Mouse (Mus musculus) embryonic facial prominence, embryonic 11.5 days (tissue): Measurements from ENCODE around the gene Diaph3. TPM values are rescaled to one million over a fixed set of nuclear protein-coding genes. Genes with fewer than 3 reads are reported as not detected.
A peak's percentile ranks its signal among the peaks of the same experiment; 100 is the strongest.

Experiments used
- ATAC-seq: fragments of 200-750 bp; cut with Nextera tagmentation; replicated peaks from 2 replicates; pipeline ENCODE4 v1.8.0; 2017; ENCODE audit warnings: low read depth; ENCODE audit not compliant: insufficient number of reproducible peaks, low FRiP score, low TSS enrichment
- DNase-seq: peaks from one replicate; pipeline ENCODE4 v3.0.0-alpha.2; 2015; ENCODE audit warnings: low spot score
- H3K27ac ChIP-seq: fragments of 300-500 bp; sonication (generic); replicated peaks from 2 replicates; pipeline ENCODE4 v1.5.1; 2014; ENCODE audit warnings: mild to moderate bottlenecking, low read depth, low read length, control low read depth
- H3K27me3 ChIP-seq: fragments of 300-500 bp; sonication (generic); 2 replicates; pipeline ENCODE4 v1.6.1; 2014; ENCODE audit warnings: mild to moderate bottlenecking, low read length, moderate library complexity, mixed read lengths; ENCODE audit not compliant: control insufficient read depth, insufficient read depth
- H3K36me3 ChIP-seq: fragments of 300-500 bp; sonication (generic); replicated peaks from 2 replicates; pipeline ENCODE4 v1.6.1; 2014; ENCODE audit warnings: low read depth, mild to moderate bottlenecking, low read length, moderate library complexity, mixed read lengths; ENCODE audit not compliant: control insufficient read depth, insufficient read depth
- H3K4me1 ChIP-seq: fragments of 300-500 bp; sonication (generic); 2 replicates; pipeline ENCODE4 v1.6.1; 2014; ENCODE audit warnings: low read length, mixed read lengths; ENCODE audit not compliant: control insufficient read depth, insufficient read depth
- H3K4me2 ChIP-seq: fragments of 300-500 bp; sonication (generic); 2 replicates; pipeline ENCODE4 v1.6.1; 2014; ENCODE audit warnings: low read depth, mild to moderate bottlenecking, control low read depth, low read length, moderate library complexity
- H3K4me3 ChIP-seq: fragments of 300-500 bp; sonication (generic); 2 replicates; pipeline ENCODE4 v1.5.1; 2014; ENCODE audit warnings: low read depth, low read length, control low read depth
- H3K9ac ChIP-seq: fragments of 300-500 bp; sonication (generic); replicated peaks from 2 replicates; pipeline ENCODE4 v1.6.1; 2014; ENCODE audit warnings: mild to moderate bottlenecking, control low read depth, low read length
- H3K9me3 ChIP-seq: fragments of 300-500 bp; sonication (generic); replicated peaks from 2 replicates; pipeline ENCODE4 v1.6.1; 2016; ENCODE audit warnings: mild to moderate bottlenecking, low read length, inconsistent platforms, mixed read lengths; ENCODE audit not compliant: control insufficient read depth
- WGBS: fragments of 180-500 bp; shearing (Covaris S2); extraction: QIAGEN DNeasy Blood & Tissue Kit; methylation state at CpG from one replicate; pipeline ENCODE4 v1.1.7; 2014; 5-methylcytosine and 5-hydroxymethylcytosine counted together
- polyA plus RNA-seq: library from polyadenylated mRNA; unstranded; fragments of >200 nt; fragmentation: Nextera tagmentation; extraction: Ambion mirVana; gene quantifications from 2 replicates; pipeline ENCODE4 v1.2.1, GENCODE M21; 2014

The Diaph3 gene
- polyA plus RNA-seq, 1 experiment from 2014 or later: 10.5 TPM

- DNase-seq: no peak
- Histone ChIP-seq H3K27me3 (no peaks in the 10 kb centered on the region), H3K4me3 (no peak overlapping the region), H3K36me3 (no peaks in the 10 kb centered on the region), H3K4me2 (no peak overlapping the region), H3K4me1 (no peaks in the 10 kb centered on the region), H3K9me3 (no peaks in the 10 kb centered on the region), H3K9ac (no peak overlapping the region), H3K27ac (no peak overlapping the region)
- WGBS: 88% methylated on average over 2 of the region's 2 CpGs
- ATAC-seq: no peak
These were observed 306.2 kb downstream of the Diaph3 start for GRCm38 (mm10) chr14:86834851-86835250.

- Histone ChIP-seq H3K36me3 (no peaks in the 10 kb centered on the region), H3K27me3 (no peaks in the 10 kb centered on the region), H3K4me1 (no peaks in the 10 kb centered on the region), H3K27ac (no peak overlapping the region), H3K9ac (no peak overlapping the region), H3K4me3 (no peak overlapping the region), H3K4me2 (no peak overlapping the region), H3K9me3 (no peaks in the 10 kb centered on the region)
- 92% methylated on average over 6 of the region's 6 CpGs for WGBS
- DNase-seq (no peak), ATAC-seq (no peak)
These were observed 306.8 kb downstream of the Diaph3 start for GRCm38 (mm10) chr14:86834269-86834668.

- H3K9ac ChIP-seq: no peak overlapping the region
- WGBS: 74% methylated on average over 4 of the region's 4 CpGs
- no peak overlapping the region for H3K4me2 ChIP-seq
- H3K36me3 ChIP-seq: no peaks in the 10 kb centered on the region
- no peak overlapping the region for H3K27ac ChIP-seq
- H3K9me3 ChIP-seq: no peaks in the 10 kb centered on the region
- H3K4me3 ChIP-seq: no peak overlapping the region
- no peaks in the 10 kb centered on the region for H3K4me1 ChIP-seq
- H3K27me3 ChIP-seq: no peaks in the 10 kb centered on the region
- no peak for DNase-seq
- ATAC-seq: no peak
These were observed 308.0 kb downstream of the Diaph3 start for GRCm38 (mm10) chr14:86833003-86833402.

- no peak overlapping the region for H3K27ac ChIP-seq
- 98% methylated on average over 4 of the region's 4 CpGs for WGBS
- H3K4me1 ChIP-seq: no peaks in the 10 kb centered on the region
- no peak overlapping the region for H3K9ac ChIP-seq
- H3K4me2 ChIP-seq: no peak overlapping the region
- H3K4me3 ChIP-seq: no peak overlapping the region
- no peaks in the 10 kb centered on the region for H3K36me3 ChIP-seq
- H3K27me3 ChIP-seq: no peaks in the 10 kb centered on the region
- H3K9me3 ChIP-seq: no peaks in the 10 kb centered on the region
- ATAC-seq (no peak), DNase-seq (no peak)
These were observed 324.8 kb downstream of the Diaph3 start for GRCm38 (mm10) chr14:86816246-86816645.

GRCm38 (mm10) chr14:86788880-86789641, 352.0 kb downstream of the Diaph3 start:
- Histone ChIP-seq H3K4me1 (no peaks in the 10 kb centered on the region), H3K36me3 (no peaks in the 10 kb centered on the region), H3K9ac (no peak overlapping the region), H3K4me3 (no peak overlapping the region), H3K4me2 (no peak overlapping the region), H3K27ac (no peak overlapping the region), H3K9me3 (no peaks in the 10 kb centered on the region), H3K27me3 (no peaks in the 10 kb centered on the region)
- no peak for ATAC-seq
- no peak for DNase-seq
- 70% methylated on average over 6 of the region's 6 CpGs for WGBS

GRCm38 (mm10) chr14:86786866-86787265, 354.2 kb downstream of the Diaph3 start:
- Histone ChIP-seq H3K36me3 (no peaks in the 10 kb centered on the region), H3K27me3 (no peaks in the 10 kb centered on the region), H3K4me2 (no peak overlapping the region), H3K27ac (no peak overlapping the region), H3K4me3 (no peak overlapping the region), H3K4me1 (no peaks in the 10 kb centered on the region), H3K9ac (no peak overlapping the region), H3K9me3 (no peaks in the 10 kb centered on the region)
- ATAC-seq (peak; percentile 80; the same call in 1 of the 2 replicates), DNase-seq (peak; percentile 54)
- WGBS: 18% methylated on average over 8 of the region's 8 CpGs

- no peak overlapping the region for H3K4me3 ChIP-seq
- ATAC-seq: peak; percentile 48; the same call in 1 of the 2 replicates
These were observed 359.3 kb downstream of the Diaph3 start for GRCm38 (mm10) chr14:86781553-86782273.

GRCm38 (mm10) chr14:86773311-86773710, 367.7 kb downstream of the Diaph3 start:
- no peak for ATAC-seq
- Histone ChIP-seq H3K4me2 (no peak overlapping the region), H3K27ac (no peak overlapping the region), H3K4me3 (no peak overlapping the region), H3K27me3 (no peaks in the 10 kb centered on the region), H3K9ac (no peak overlapping the region), H3K36me3 (no peaks in the 10 kb centered on the region), H3K9me3 (no peaks in the 10 kb centered on the region), H3K4me1 (no peaks in the 10 kb centered on the region)
- no peak for DNase-seq
- 93% methylated on average over 2 of the region's 2 CpGs for WGBS

More at GRCm38 (mm10) chr14:86781553-86782273, 359.3 kb downstream of the Diaph3 start:
- DNase-seq: peak; percentile 77
- no peak overlapping the region for H3K4me2 ChIP-seq
- WGBS: 61% methylated on average over 6 of the region's 6 CpGs
- no peaks in the 10 kb centered on the region for H3K9me3 ChIP-seq
- H3K27me3 ChIP-seq: no peaks in the 10 kb centered on the region
- no peak overlapping the region for H3K9ac ChIP-seq
- no peak overlapping the region for H3K27ac ChIP-seq
- no peaks in the 10 kb centered on the region for H3K4me1 ChIP-seq
- no peaks in the 10 kb centered on the region for H3K36me3 ChIP-seq
